Comparison of ENCODE assay signal across 20 mouse cellular contexts in genomic region chr4:41634631-41635030, GRCm38 (mm10).
"Had no signal": no experiment of that assay in that cellular context is flagged by ENCODE, and none has a peak within 500 bp of the region (broad histone marks: within the 10 kb centered on the region; RNA-seq: fewer than 3 reads in every experiment).

No protein-coding gene starts in this region.

- H3K36me3 ChIP-seq: liver, embryonic 13.5 days; liver, embryonic 15.5 days; lung, embryonic 15.5 days had no signal

- H3K27ac ChIP-seq: liver, embryonic 13.5 days; liver, embryonic 15.5 days; lung, embryonic 15.5 days; macrophage; midbrain, embryonic 12.5 days; neural tube, embryonic 12.5 days had no signal

- H3K4me2 ChIP-seq: liver, embryonic 13.5 days; liver, embryonic 15.5 days; lung, embryonic 15.5 days; midbrain, embryonic 12.5 days; neural tube, embryonic 12.5 days had no signal

- H3K9ac ChIP-seq: liver, embryonic 13.5 days; liver, embryonic 15.5 days; liver, postnatal 0 days; lung, embryonic 15.5 days; midbrain, embryonic 12.5 days; neural tube, embryonic 12.5 days had no signal

- DNase-seq: liver, embryonic 13.5 days; liver, postnatal 0 days; lung, adult 2 months; lung, postnatal 14 days; lung, postnatal 36 days; midbrain, embryonic 14.5 days; right cerebral cortex, adult 18-20 months; right cerebral cortex, postnatal 25 days; right cerebral cortex, postnatal 4 days; spleen, adult 18-20 months; thymus, adult 18-20 months; thymus, postnatal 14 days; thymus, postnatal 36 days had no signal

- H3K27me3 ChIP-seq: neural tube, embryonic 12.5 days had no signal

- H3K4me3 ChIP-seq: liver, embryonic 13.5 days; liver, embryonic 15.5 days; lung, embryonic 15.5 days; megakaryocyte, embryonic 14.5 days; midbrain, embryonic 12.5 days; neural tube, embryonic 12.5 days had no signal

- H3K9me3 ChIP-seq: liver, embryonic 13.5 days; liver, embryonic 15.5 days; lung, embryonic 15.5 days; midbrain, embryonic 12.5 days; neural tube, embryonic 12.5 days had no signal

- ATAC-seq: liver, postnatal 0 days; lung, postnatal 0 days had no signal
